Mouse (Mus musculus) embryo, embryonic 9.5 days (tissue): Measurements from ENCODE around the gene Nutf2-ps1.
A peak's percentile ranks its signal among the peaks of the same experiment; 100 is the strongest.

Experiments used
- DNase-seq: peaks from one replicate; pipeline ENCODE4 v3.0.0-alpha.2; 2017; ENCODE audit errors: extremely low spot score

The Nutf2-ps1 gene

GRCm38 (mm10) chr19:53571056-53571455 is 17.8 kb downstream of the Nutf2-ps1 start:
- DNase-seq: no peak

- no peak for DNase-seq
Measured at GRCm38 (mm10) chr19:53568553-53568952, 20.3 kb downstream of the Nutf2-ps1 start.

- no peak for DNase-seq
Measured at GRCm38 (mm10) chr19:53567864-53568263, 21.0 kb downstream of the Nutf2-ps1 start.

- DNase-seq: no peak
Measured at GRCm38 (mm10) chr19:53565565-53566277, 23.1 kb downstream of the Nutf2-ps1 start.

GRCm38 (mm10) chr19:53564174-53564573 is 24.7 kb downstream of the Nutf2-ps1 start:
- DNase-seq: no peak

- DNase-seq: no peak
Measured at GRCm38 (mm10) chr19:53560436-53560835, 28.4 kb downstream of the Nutf2-ps1 start.

- DNase-seq: peak; percentile 24
Measured at GRCm38 (mm10) chr19:53557267-53557936, 31.5 kb downstream of the Nutf2-ps1 start.

- DNase-seq: no peak
Measured at GRCm38 (mm10) chr19:53556841-53557240, 32.0 kb downstream of the Nutf2-ps1 start.

- no peak for DNase-seq
Measured at GRCm38 (mm10) chr19:53554981-53555616, 33.8 kb downstream of the Nutf2-ps1 start.

GRCm38 (mm10) chr19:53554402-53554801 is 34.5 kb downstream of the Nutf2-ps1 start:
- no peak for DNase-seq

- DNase-seq: peak; percentile 16
Measured at GRCm38 (mm10) chr19:53552795-53553194, 36.1 kb downstream of the Nutf2-ps1 start.

- peak; percentile 47 for DNase-seq
Measured at GRCm38 (mm10) chr19:53552216-53552786, 36.6 kb downstream of the Nutf2-ps1 start.

- DNase-seq: no peak
Measured at GRCm38 (mm10) chr19:53550972-53551371, 37.9 kb downstream of the Nutf2-ps1 start.

- peak; percentile 31 for DNase-seq
Measured at GRCm38 (mm10) chr19:53547597-53547996, 41.3 kb downstream of the Nutf2-ps1 start.

GRCm38 (mm10) chr19:53544923-53545561 is 43.8 kb downstream of the Nutf2-ps1 start:
- no peak for DNase-seq

GRCm38 (mm10) chr19:53543602-53544001 is 45.3 kb downstream of the Nutf2-ps1 start:
- DNase-seq: no peak

- DNase-seq: no peak
Measured at GRCm38 (mm10) chr19:53539296-53539695, 49.6 kb downstream of the Nutf2-ps1 start.

- DNase-seq: no peak
Measured at GRCm38 (mm10) chr19:53538796-53539195, 50.1 kb downstream of the Nutf2-ps1 start.
